Comparison of ENCODE assay signal across 27 mouse cellular contexts in genomic region chr9:54538244-54538643, GRCm38 (mm10). TPM values are rescaled to one million over a fixed set of nuclear protein-coding genes. Genes with fewer than 3 reads are reported as not detected.
DNase-seq lines count a peak whose midpoint lies in the region; ATAC-seq and TF ChIP-seq lines count a peak whose summit lies in the region.
"Had no signal": no experiment of that assay in that cellular context is flagged by ENCODE, and none has a peak within 500 bp of the region (broad histone marks: within the 10 kb centered on the region; RNA-seq: fewer than 3 reads in every experiment).

No protein-coding gene starts in this region.

- no peak overlapping the region for H3K9ac ChIP-seq in forebrain, embryonic 15.5 days (replicated peaks)
- H3K9ac ChIP-seq in CH12.LX (ENCODE audit: insufficient read depth, low read depth), result no peak overlapping the region
- H3K9ac ChIP-seq in MEL (ENCODE audit: control insufficient read depth, low read depth, low read length, poor library complexity, severe bottlenecking), result no peak overlapping the region
- H3K9ac ChIP-seq: embryonic facial prominence, embryonic 13.5 days; embryonic facial prominence, embryonic 15.5 days; forebrain, embryonic 13.5 days had no signal

- H3K27me3 ChIP-seq in forebrain, embryonic 15.5 days, result no peaks in the 10 kb centered on the region
- no peaks in the 10 kb centered on the region for H3K27me3 ChIP-seq in forebrain, embryonic 10.5 days (ENCODE audit: poor library complexity, severe bottlenecking)
- H3K27me3 ChIP-seq in CH12.LX (replicated peaks) (no peaks in the 10 kb centered on the region), MEL (ENCODE audit: control insufficient read depth in 1 of 2, insufficient read depth in 2 of 2, low read length in 2 of 2) (peaks cover 2 to 7% of the 10 kb centered on the region in 2 experiments)
- H3K27me3 ChIP-seq: embryonic facial prominence, embryonic 13.5 days; embryonic facial prominence, embryonic 15.5 days; forebrain, embryonic 13.5 days had no signal

- no peak overlapping the region for H3K4me3 ChIP-seq in forebrain, embryonic 15.5 days
- no peak overlapping the region for H3K4me3 ChIP-seq in forebrain, embryonic 10.5 days
- H3K4me3 ChIP-seq in CH12.LX (replicated peaks in 1 of 3; ENCODE audit: low read depth in 2 of 3, low read length in 2 of 3, poor library complexity in 1 of 3) (no peak overlapping the region), MEL (ENCODE audit: control insufficient read depth in 1 of 2, insufficient read depth in 1 of 2, low read depth in 2 of 2, low read length in 2 of 2) (no peak overlapping the region)
- H3K4me3 ChIP-seq in lung, adult 2 months (replicated peaks; ENCODE audit: extremely low read depth, low read depth, low read length), result no peak overlapping the region
- H3K4me3 ChIP-seq: embryonic facial prominence, embryonic 13.5 days; embryonic facial prominence, embryonic 15.5 days; erythroblast, embryonic 14.5 days; forebrain, embryonic 13.5 days had no signal

- no peaks in the 10 kb centered on the region for H3K9me3 ChIP-seq in forebrain, embryonic 15.5 days
- no peaks in the 10 kb centered on the region for H3K9me3 ChIP-seq in forebrain, embryonic 10.5 days
- H3K9me3 ChIP-seq in CH12.LX (replicated peaks; ENCODE audit: low read length) (no peaks in the 10 kb centered on the region), MEL (replicated peaks; ENCODE audit: insufficient read depth, low read length) (no peaks in the 10 kb centered on the region)
- H3K9me3 ChIP-seq: embryonic facial prominence, embryonic 13.5 days; embryonic facial prominence, embryonic 15.5 days; forebrain, embryonic 13.5 days; G1E had no signal

- peaks cover 32% of the 10 kb centered on the region for H3K4me1 ChIP-seq in forebrain, embryonic 15.5 days
- H3K4me1 ChIP-seq in forebrain, embryonic 10.5 days, result peaks cover 6% of the 10 kb centered on the region
- H3K4me1 ChIP-seq in CH12.LX (ENCODE audit: control insufficient read depth in 1 of 2, insufficient read depth in 2 of 2), result peaks cover 25 to 97% of the 10 kb centered on the region in 2 experiments
- no peaks in the 10 kb centered on the region for H3K4me1 ChIP-seq in MEL (ENCODE audit: control insufficient read depth in 1 of 2, insufficient read depth in 2 of 2, low read length in 2 of 2)
- H3K4me1 ChIP-seq in lung, adult 2 months (ENCODE audit: control insufficient read depth, insufficient read depth, low read length), result no peaks in the 10 kb centered on the region

- DNase-seq in forebrain, embryonic 10.5 days (ENCODE audit: extremely low spot score, low spot score), result no peak
- DNase-seq in CH12.LX (ENCODE audit: extremely low read depth) (no peak), MEL (ENCODE audit: low read depth, low spot score) (no peak)
- no peak for DNase-seq in lung, adult 2 months
- DNase-seq: adrenal gland, adult 2 months; adrenal gland, postnatal 10 days; adrenal gland, postnatal 25 days; B cell, adult 2 months; cerebellum, adult 11 months; cerebellum, adult 18-20 months; cerebellum, adult 8-10 months; cerebellum, adult 9-11 months; cerebellum, postnatal 14 days; cerebellum, postnatal 36 days; embryo, embryonic 11 days had no signal

- ATAC-seq in forebrain, embryonic 15.5 days (replicated peaks), result no peak
- ATAC-seq: CD4-positive, CD25-positive, alpha-beta regulatory T cell, adult 4 months; forebrain, embryonic 13.5 days; forebrain, embryonic 16.5 days had no signal

- dilution Hi-C loops in CH12.LX (cut with MboI; ENCODE audit: extremely low pct_ligation_motif_present, extremely low pct_unique_long_range_greater_than_20kb, low sequenced_read_pairs), result no loop called here

- in situ Hi-C loops in CH12.LX (cut with MboI; ENCODE audit: low pct_ligation_motif_present, low pct_unique_long_range_greater_than_20kb, low sequenced_read_pairs), result no loop called here

- TF ChIP-seq CTCF in CH12.LX (conservative IDR thresholded peaks at IDR 0.05 in 1 of 2, IDR thresholded peaks at IDR 0.05 in 1 of 2; ENCODE audit: low read depth in 2 of 2, low read length in 2 of 2), result no peak
- TF ChIP-seq CTCF in MEL (IDR thresholded peaks at IDR 0.05 in 2 of 3, conservative IDR thresholded peaks at IDR 0.05 in 1 of 3; ENCODE audit: control insufficient read depth in 1 of 3, insufficient read depth in 1 of 3, low read depth in 2 of 3, low read length in 3 of 3, poor library complexity in 1 of 3, severe bottlenecking in 1 of 3), result no peak
- no peak for TF ChIP-seq CTCF in lung, adult 2 months (IDR thresholded peaks at IDR 0.05; ENCODE audit: insufficient read depth, low read length)

- no peaks in the 10 kb centered on the region for H3K79me2 ChIP-seq in CH12.LX (replicated peaks; ENCODE audit: control insufficient read depth, extremely low read depth, insufficient read depth, poor library complexity, severe bottlenecking)
- H3K79me2 ChIP-seq in MEL (ENCODE audit: control insufficient read depth, insufficient read depth, low read length, poor library complexity), result no peaks in the 10 kb centered on the region

- 95% methylated on average over 3 of the region's 3 CpGs for WGBS in forebrain, embryonic 15.5 days
- 95% methylated on average over 3 of the region's 3 CpGs for WGBS in forebrain, embryonic 10.5 days
- 95% methylated on average over 3 of the region's 3 CpGs for WGBS in lung, adult 2 months

- no peak for TF ChIP-seq EP300 in CH12.LX (IDR thresholded peaks at IDR 0.05; ENCODE audit: low read length)
- TF ChIP-seq EP300 in MEL (IDR thresholded peaks at IDR 0.05; ENCODE audit: low read depth in 1 of 2, low read length in 2 of 2), result no peak

- no peak overlapping the region for H3K4me2 ChIP-seq in forebrain, embryonic 15.5 days (replicated peaks)
- no peak overlapping the region for H3K4me2 ChIP-seq in CH12.LX (ENCODE audit: insufficient read depth, low read depth, poor library complexity, severe bottlenecking)
- H3K4me2 ChIP-seq: embryonic facial prominence, embryonic 13.5 days; embryonic facial prominence, embryonic 15.5 days; forebrain, embryonic 13.5 days had no signal

- TF ChIP-seq RAD21 in CH12.LX (IDR thresholded peaks at IDR 0.05; ENCODE audit: low read depth, low read length) (no peak), MEL (IDR thresholded peaks at IDR 0.05; ENCODE audit: low read depth, low read length) (no peak)

- peak overlapping the region; percentile 90 for H3K27ac ChIP-seq in forebrain, embryonic 15.5 days (replicated peaks)
- H3K27ac ChIP-seq in forebrain, embryonic 10.5 days, result no peak overlapping the region
- H3K27ac ChIP-seq in CH12.LX (ENCODE audit: insufficient read depth, low read depth) (no peak overlapping the region), MEL (ENCODE audit: control insufficient read depth, low read depth, low read length) (no peak overlapping the region)
- H3K27ac ChIP-seq: embryonic facial prominence, embryonic 13.5 days; embryonic facial prominence, embryonic 15.5 days had no signal

- TF ChIP-seq POLR2A in CH12.LX (IDR thresholded peaks at IDR 0.05; ENCODE audit: low read depth, low read length) (no peak), MEL (IDR thresholded peaks at IDR 0.05; ENCODE audit: control insufficient read depth in 1 of 2, insufficient read depth in 1 of 2, low read depth in 1 of 2, low read length in 2 of 2, poor library complexity in 1 of 2) (no peak)
- no peak for TF ChIP-seq POLR2A in lung, adult 2 months (IDR thresholded peaks at IDR 0.05; ENCODE audit: borderline replicate concordance, extremely low read depth, low read depth, low read length)

- H3K36me3 ChIP-seq in forebrain, embryonic 15.5 days, result no peaks in the 10 kb centered on the region
- no peaks in the 10 kb centered on the region for H3K36me3 ChIP-seq in forebrain, embryonic 10.5 days (replicated peaks)
- H3K36me3 ChIP-seq in CH12.LX (replicated peaks in 1 of 2; ENCODE audit: control insufficient read depth in 1 of 2, insufficient read depth in 1 of 2, low read length in 1 of 2), result no peaks in the 10 kb centered on the region
- no peaks in the 10 kb centered on the region for H3K36me3 ChIP-seq in MEL (ENCODE audit: control insufficient read depth in 1 of 2, insufficient read depth in 2 of 2, low read length in 2 of 2)
- H3K36me3 ChIP-seq: embryonic facial prominence, embryonic 13.5 days; embryonic facial prominence, embryonic 15.5 days; G1E had no signal

RNA-seq across cellular contexts. Expression of gene Sh2d7, which starts 0.5 kb away (rescaled TPM):
- polyA plus RNA-seq in forebrain, embryonic 15.5 days (2015; fragmentation: Nextera tagmentation; extraction: Ambion mirVana), result 0.15 and 0.22 TPM in 2 replicates
- polyA plus RNA-seq in forebrain, embryonic 10.5 days (2016; fragmentation: Nextera tagmentation; extraction: Ambion mirVana), result not detected in 2 replicates
- total RNA-seq in CH12.LX (2012; rRNA removed) (0.81 and 0.84 TPM in 2 replicates), CH12.LX (2014; rRNA removed) (0.83 and 0.90 TPM in 2 replicates), MEL (2012; rRNA removed) (0.04 TPM in 1 of 2 replicates, not detected in the other)
- polyA plus RNA-seq in CH12.LX (2012; ENCODE audit: insufficient read length, low read depth) (0.52 and 0.56 TPM in 2 replicates), MEL (2012; ENCODE audit: insufficient read depth in 1 of 2, insufficient read length in 2 of 2, low read depth in 1 of 2, low replicate concordance in 2 of 2, missing spikeins in 1 of 2) (not detected)
- 0.14 and 0.15 TPM in 2 replicates for polyA plus RNA-seq in lung, adult 2 months (2012; rRNA removed)
- total RNA-seq: adrenal gland, adult 2 months; adrenal gland, postnatal 10 days; adrenal gland, postnatal 25 days; adrenal gland, postnatal 4 days; common myeloid progenitor, adult 5-6 weeks had no signal
- polyA plus RNA-seq: adrenal gland, adult 2 months; CD4-positive, CD25-positive, alpha-beta regulatory T cell, adult 4 months; embryonic facial prominence, embryonic 11.5 days; embryonic facial prominence, embryonic 13.5 days; erythroblast, embryonic 14.5 days; forebrain, embryonic 11.5 days; G1E had no signal

RNA-seq across cellular contexts. Expression of gene Cib2, which starts 21.8 kb away (rescaled TPM):
- polyA plus RNA-seq in forebrain, embryonic 15.5 days (2015; fragmentation: Nextera tagmentation; extraction: Ambion mirVana), result 40.6 and 41.4 TPM in 2 replicates
- 8.3 and 9.1 TPM in 2 replicates for polyA plus RNA-seq in forebrain, embryonic 10.5 days (2016; fragmentation: Nextera tagmentation; extraction: Ambion mirVana)
- total RNA-seq in CH12.LX (2012; rRNA removed) (2.0 and 2.1 TPM in 2 replicates), CH12.LX (2014; rRNA removed) (3.3 and 3.4 TPM in 2 replicates), MEL (2012; rRNA removed) (5.0 and 7.3 TPM in 2 replicates)
- polyA plus RNA-seq in CH12.LX (2012; ENCODE audit: insufficient read length, low read depth) (2.3 and 3.5 TPM in 2 replicates), MEL (2012; ENCODE audit: insufficient read depth in 1 of 2, insufficient read length in 2 of 2, low read depth in 1 of 2, low replicate concordance in 2 of 2, missing spikeins in 1 of 2) (1 to 10 TPM in 1 of 2 experiments, not detected in 1; 9.0 TPM)
- polyA plus RNA-seq in lung, adult 2 months (2012; rRNA removed), result 7.5 and 9.7 TPM in 2 replicates
- total RNA-seq: common myeloid progenitor, adult 5-6 weeks; G1E had no signal

RNA-seq across cellular contexts. Expression of gene Dmxl2, which starts 36.8 kb away (rescaled TPM):
- polyA plus RNA-seq in forebrain, embryonic 15.5 days (2015; fragmentation: Nextera tagmentation; extraction: Ambion mirVana), result 52.4 and 53.5 TPM in 2 replicates
- 6.0 and 6.9 TPM in 2 replicates for polyA plus RNA-seq in forebrain, embryonic 10.5 days (2016; fragmentation: Nextera tagmentation; extraction: Ambion mirVana)
- total RNA-seq in CH12.LX (2012; rRNA removed), result 20.1 and 23.7 TPM in 2 replicates
- 21.8 and 24.2 TPM in 2 replicates for total RNA-seq in CH12.LX (2014; rRNA removed)
- polyA plus RNA-seq in CH12.LX (2012; ENCODE audit: insufficient read length, low read depth), result 22.5 and 26.6 TPM in 2 replicates
- 6.1 and 6.9 TPM in 2 replicates for total RNA-seq in MEL (2012; rRNA removed)
- polyA plus RNA-seq in MEL (2012; ENCODE audit: insufficient read depth in 1 of 2, insufficient read length in 2 of 2, low read depth in 1 of 2, low replicate concordance in 2 of 2, missing spikeins in 1 of 2), result 100 to 1,000 TPM in 1 of 2 experiments, 1 to 10 TPM in 1; 9.1 to 238 TPM
- polyA plus RNA-seq in lung, adult 2 months (2012; rRNA removed), result 3.8 and 6.6 TPM in 2 replicates
- polyA plus RNA-seq: G1E had no signal

RNA-seq across cellular contexts. Expression of gene Idh3a, which starts 47.9 kb away (rescaled TPM):
- 139 and 143 TPM in 2 replicates for polyA plus RNA-seq in forebrain, embryonic 15.5 days (2015; fragmentation: Nextera tagmentation; extraction: Ambion mirVana)
- 129 and 133 TPM in 2 replicates for polyA plus RNA-seq in forebrain, embryonic 10.5 days (2016; fragmentation: Nextera tagmentation; extraction: Ambion mirVana)
- total RNA-seq in CH12.LX (2012; rRNA removed) (102 and 135 TPM in 2 replicates), CH12.LX (2014; rRNA removed) (192 and 198 TPM in 2 replicates), MEL (2012; rRNA removed) (160 and 170 TPM in 2 replicates)
- polyA plus RNA-seq in CH12.LX (2012; ENCODE audit: insufficient read length, low read depth) (178 and 186 TPM in 2 replicates), MEL (2012; ENCODE audit: insufficient read depth in 1 of 2, insufficient read length in 2 of 2, low read depth in 1 of 2, low replicate concordance in 2 of 2, missing spikeins in 1 of 2) (100 to 1,000 TPM; 205 to 282 TPM)
- 20.1 and 37.0 TPM in 2 replicates for polyA plus RNA-seq in lung, adult 2 months (2012; rRNA removed)
